Mouse (Mus musculus): ENCODE measurements at regions not wholly inside any gene's neighbourhood (a gene's known extent, or its start where the extent isn't known, plus 50 kb on each side); places are given as distances from the start of the nearest gene placed in this dataset.

DNA sequence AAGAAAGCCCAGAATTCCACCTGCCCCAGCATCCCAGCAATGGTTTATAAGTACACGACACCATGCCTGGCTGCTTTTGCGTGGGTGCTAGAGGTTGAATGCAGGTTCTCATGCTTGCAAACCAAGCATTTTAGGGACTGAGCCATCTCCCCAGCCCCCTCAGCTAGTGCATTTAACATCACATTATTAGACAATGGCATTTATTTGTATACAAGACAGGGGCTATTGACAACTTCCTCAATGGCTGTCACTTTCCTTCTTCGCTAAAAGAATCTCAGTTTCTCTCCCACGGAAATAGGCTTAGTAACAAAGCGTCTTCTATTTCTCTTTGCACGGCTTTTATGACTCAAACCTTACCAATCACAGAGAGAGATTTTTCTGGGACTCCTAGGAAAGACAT is 141.7 kb upstream of the Lrfn2 start:
- no peaks in the 10 kb centered on the region for H3K36me3 ChIP-seq (ENCODE audit: control insufficient read depth, insufficient read depth, low read length, poor library complexity, severe bottlenecking)
- no peak for DNase-seq (ENCODE audit: low read depth, low spot score)
- no peaks in the 10 kb centered on the region for H3K27me3 ChIP-seq (ENCODE audit: control insufficient read depth, insufficient read depth, low read length, poor library complexity, severe bottlenecking)

DNA sequence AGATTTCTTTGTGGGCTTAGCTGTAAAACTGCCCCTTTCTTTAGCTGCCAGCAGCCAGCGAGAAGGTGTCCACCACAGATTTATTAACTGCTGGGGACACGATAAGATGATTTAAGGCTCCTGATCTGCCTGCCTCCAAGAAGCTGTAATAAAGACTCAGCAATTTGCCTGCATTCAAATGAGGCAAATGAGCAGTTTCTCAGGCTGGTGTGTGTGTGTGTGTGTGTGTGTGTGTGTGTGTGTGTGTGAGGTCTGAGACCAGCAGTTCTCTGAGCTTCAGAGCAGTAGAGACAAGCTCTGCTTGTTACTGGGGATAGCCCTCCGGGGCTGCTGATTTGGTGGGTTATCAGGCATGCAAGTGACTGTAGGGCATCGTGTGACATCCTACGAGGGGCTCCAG is 139.2 kb upstream of the Lrfn2 start:
- DNase-seq (ENCODE audit: low read depth, low spot score) = no peak
- no peaks in the 10 kb centered on the region for H3K27me3 ChIP-seq (ENCODE audit: control insufficient read depth, insufficient read depth, low read length, poor library complexity, severe bottlenecking)
- H3K36me3 ChIP-seq (ENCODE audit: control insufficient read depth, insufficient read depth, low read length, poor library complexity, severe bottlenecking) = no peaks in the 10 kb centered on the region

DNA sequence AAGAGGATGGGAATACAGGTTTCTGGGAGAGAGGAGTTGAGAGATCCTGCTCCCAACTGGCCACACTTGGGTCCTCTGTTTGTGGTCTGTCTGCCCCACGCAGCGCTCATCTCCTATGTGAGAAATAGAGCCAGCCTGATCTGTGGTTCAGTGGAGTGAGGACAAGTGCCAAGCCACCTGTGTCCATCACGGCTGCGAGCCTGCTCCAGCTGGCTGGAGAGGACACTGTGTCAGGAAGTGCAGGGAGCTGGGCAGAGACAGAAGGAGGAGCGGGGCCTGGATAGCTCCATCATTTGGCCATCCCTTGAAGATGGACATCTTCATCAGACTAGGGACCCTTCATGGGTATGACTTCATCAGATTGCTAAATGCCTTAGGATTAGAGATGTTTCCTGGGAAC is 136.4 kb upstream of the Lrfn2 start:
- Histone ChIP-seq H3K36me3 (ENCODE audit: control insufficient read depth, insufficient read depth, low read length, poor library complexity, severe bottlenecking) (no peaks in the 10 kb centered on the region), H3K27me3 (ENCODE audit: control insufficient read depth, insufficient read depth, low read length, poor library complexity, severe bottlenecking) (no peaks in the 10 kb centered on the region)
- DNase-seq (ENCODE audit: low read depth, low spot score) = no peak

GRCm38 (mm10) chr17:48798196-48798595 is 134.0 kb upstream of the Lrfn2 start:
- no peaks in the 10 kb centered on the region for H3K27me3 ChIP-seq (ENCODE audit: control insufficient read depth, insufficient read depth, low read length, poor library complexity, severe bottlenecking)
- no peak for DNase-seq (ENCODE audit: low read depth, low spot score)
- no peaks in the 10 kb centered on the region for H3K36me3 ChIP-seq (ENCODE audit: control insufficient read depth, insufficient read depth, low read length, poor library complexity, severe bottlenecking)

GRCm38 (mm10) chr17:48802673-48803072 is 129.5 kb upstream of the Lrfn2 start:
- DNase-seq (ENCODE audit: low read depth, low spot score) = no peak
- Histone ChIP-seq H3K36me3 (ENCODE audit: control insufficient read depth, insufficient read depth, low read length, poor library complexity, severe bottlenecking) (no peaks in the 10 kb centered on the region), H3K27me3 (ENCODE audit: control insufficient read depth, insufficient read depth, low read length, poor library complexity, severe bottlenecking) (no peaks in the 10 kb centered on the region)

DNA sequence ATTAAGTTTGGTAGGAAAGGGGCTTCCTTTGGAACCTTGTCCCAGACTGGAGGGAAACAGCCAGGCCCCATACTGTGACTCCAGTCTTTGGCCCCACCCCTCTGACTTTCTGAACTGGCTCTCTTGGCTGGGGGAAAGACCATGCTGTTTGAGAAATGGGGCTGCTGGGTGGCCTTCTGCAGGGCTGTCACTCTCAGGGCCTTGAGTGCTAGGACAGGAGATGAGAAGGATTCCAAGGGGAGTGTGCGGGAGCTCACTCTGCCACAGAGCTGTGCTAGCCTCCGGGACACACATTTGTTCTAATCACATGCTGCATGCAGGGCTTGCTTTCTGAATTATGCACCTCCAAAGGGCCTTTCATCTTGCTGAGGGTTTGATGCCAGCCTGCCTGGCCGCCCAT is 124.3 kb upstream of the Lrfn2 start:
- no peaks in the 10 kb centered on the region for H3K36me3 ChIP-seq (ENCODE audit: control insufficient read depth, insufficient read depth, low read length, poor library complexity, severe bottlenecking)
- H3K27me3 ChIP-seq (ENCODE audit: control insufficient read depth, insufficient read depth, low read length, poor library complexity, severe bottlenecking) = no peaks in the 10 kb centered on the region
- DNase-seq (ENCODE audit: low read depth, low spot score) = no peak

DNA sequence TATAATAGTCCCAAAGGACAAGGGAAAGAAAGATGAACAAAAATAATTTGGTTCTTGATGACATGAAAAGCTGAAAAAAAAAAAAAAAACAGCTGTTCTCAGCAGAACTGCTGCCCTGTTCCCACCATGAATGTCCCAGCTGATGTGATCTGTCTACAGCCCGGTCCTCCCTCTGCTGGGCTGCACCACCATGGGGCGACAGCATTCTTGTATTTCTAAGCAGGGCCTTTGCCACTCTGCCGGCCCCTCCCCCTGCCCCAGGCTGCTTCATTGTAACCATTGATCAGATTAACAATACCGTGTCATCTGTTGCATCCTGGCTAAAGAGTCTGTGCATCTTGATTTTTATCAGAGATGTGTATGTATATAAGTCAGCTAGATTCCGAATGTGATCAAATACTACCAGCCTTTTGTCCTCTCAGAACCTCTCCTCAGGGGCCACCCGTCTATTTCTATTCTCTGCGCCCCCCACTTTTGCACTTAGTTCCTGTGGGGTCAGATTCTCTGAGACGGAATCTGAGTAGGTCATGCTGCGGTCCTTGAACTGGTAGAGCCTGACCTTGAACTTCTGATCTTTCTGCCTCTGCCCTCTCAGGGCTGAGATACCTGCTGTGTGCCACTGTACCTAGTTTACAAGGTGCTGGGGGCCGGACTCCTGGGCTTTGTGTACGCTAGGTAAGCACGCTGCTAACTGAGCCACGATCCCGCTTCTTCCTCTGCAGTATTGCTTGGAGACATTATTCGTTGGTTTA is 117.2 kb upstream of the Lrfn2 start:
- no peaks in the 10 kb centered on the region for H3K36me3 ChIP-seq (ENCODE audit: control insufficient read depth, insufficient read depth, low read length, poor library complexity, severe bottlenecking)
- H3K27me3 ChIP-seq (ENCODE audit: control insufficient read depth, insufficient read depth, low read length, poor library complexity, severe bottlenecking) = no peaks in the 10 kb centered on the region
- DNase-seq (ENCODE audit: low read depth, low spot score) = no peak

DNA sequence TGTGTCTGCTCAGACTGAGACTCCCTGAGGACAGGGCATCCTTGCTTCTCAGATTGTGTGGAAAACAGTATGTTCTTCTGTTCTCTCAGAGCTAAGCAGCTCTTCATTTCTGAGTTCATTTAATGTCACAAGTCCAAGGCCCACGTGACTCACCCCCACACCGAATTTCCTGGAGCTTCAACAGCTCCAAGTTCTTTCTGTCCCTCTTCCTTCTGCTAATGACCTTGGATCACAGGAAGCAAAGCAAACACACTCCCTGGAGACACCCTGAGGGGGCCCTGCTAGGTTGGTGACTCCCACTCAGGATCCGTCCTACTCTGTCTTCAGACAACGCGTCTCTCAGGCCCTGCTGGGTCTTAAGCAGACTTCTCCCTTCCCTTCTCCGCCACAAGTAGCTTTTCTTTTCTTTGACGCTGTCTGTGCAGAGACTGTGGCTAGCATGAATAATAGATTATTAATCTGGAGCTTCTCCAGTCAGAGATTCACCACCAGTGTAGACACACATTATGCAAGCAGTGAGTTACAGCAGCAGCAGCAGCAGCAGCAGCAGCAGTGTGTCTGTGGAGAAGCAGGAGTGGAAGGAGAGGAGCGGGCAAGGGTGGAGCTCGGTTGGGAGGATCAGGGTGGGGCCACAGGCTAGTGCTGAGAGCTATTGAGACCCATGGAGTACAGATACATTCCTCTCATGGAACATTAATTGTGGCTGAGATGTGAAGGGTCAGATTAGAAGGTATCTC is 115.4 kb upstream of the Lrfn2 start:
- DNase-seq (ENCODE audit: low read depth, low spot score) = no peak
- H3K36me3 ChIP-seq (ENCODE audit: control insufficient read depth, insufficient read depth, low read length, poor library complexity, severe bottlenecking) = no peaks in the 10 kb centered on the region

DNA sequence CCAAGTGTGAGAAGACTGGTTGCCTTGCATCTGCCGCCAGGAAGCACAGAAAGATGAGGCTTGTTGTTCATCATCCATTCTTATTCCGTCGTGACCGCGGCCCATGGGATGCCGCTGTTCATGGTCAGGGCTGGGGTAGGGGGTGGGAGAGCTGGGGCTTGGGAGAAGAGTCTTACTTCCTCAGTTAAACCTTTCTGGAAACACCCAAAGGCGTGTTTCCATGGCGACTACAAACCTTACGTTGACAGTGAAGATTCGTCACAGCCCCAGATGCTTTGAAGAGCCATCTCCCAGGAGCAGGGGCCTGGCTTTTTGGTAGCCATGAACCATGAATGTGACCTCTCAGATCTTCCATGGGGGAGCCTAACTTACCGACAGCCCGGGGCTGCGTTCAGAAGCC is 114.6 kb upstream of the Lrfn2 start:
- no peaks in the 10 kb centered on the region for H3K27me3 ChIP-seq (ENCODE audit: control insufficient read depth, insufficient read depth, low read length, poor library complexity, severe bottlenecking)
- DNase-seq (ENCODE audit: low read depth, low spot score) = no peak

More for the DNA sequence above, 115.4 kb upstream of the Lrfn2 start:
- H3K27me3 ChIP-seq (ENCODE audit: control insufficient read depth, insufficient read depth, low read length, poor library complexity, severe bottlenecking) = no peaks in the 10 kb centered on the region

DNA sequence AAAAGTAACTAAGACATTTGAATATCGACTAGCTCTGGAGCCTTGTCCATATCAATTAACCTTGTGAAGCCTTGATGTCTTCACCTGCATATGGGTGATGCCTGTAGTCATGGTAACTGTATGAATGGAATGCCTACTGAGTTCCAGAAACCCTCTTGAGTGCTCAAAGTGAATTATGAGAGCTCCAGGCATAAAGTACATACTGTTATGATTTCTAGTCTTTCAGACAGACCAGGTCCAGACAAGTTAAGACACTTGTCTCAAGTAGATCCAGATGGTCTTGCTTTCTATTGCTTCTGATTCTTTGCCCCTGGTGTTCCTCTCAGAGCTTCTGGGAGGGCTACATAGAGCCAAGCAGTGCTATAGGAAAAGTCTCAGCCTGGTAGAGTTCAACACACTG is 112.5 kb upstream of the Lrfn2 start:
- no peaks in the 10 kb centered on the region for H3K27me3 ChIP-seq (ENCODE audit: control insufficient read depth, insufficient read depth, low read length, poor library complexity, severe bottlenecking)
- no peaks in the 10 kb centered on the region for H3K36me3 ChIP-seq (ENCODE audit: control insufficient read depth, insufficient read depth, low read length, poor library complexity, severe bottlenecking)
- no peak for DNase-seq (ENCODE audit: low read depth, low spot score)

More for the DNA sequence above, 114.6 kb upstream of the Lrfn2 start:
- H3K36me3 ChIP-seq (ENCODE audit: control insufficient read depth, insufficient read depth, low read length, poor library complexity, severe bottlenecking) = no peaks in the 10 kb centered on the region

GRCm38 (mm10) chr17:48822101-48822876 is 109.9 kb upstream of the Lrfn2 start:
- no peak for DNase-seq (ENCODE audit: low read depth, low spot score)
- Histone ChIP-seq H3K36me3 (ENCODE audit: control insufficient read depth, insufficient read depth, low read length, poor library complexity, severe bottlenecking) (no peaks in the 10 kb centered on the region), H3K27me3 (ENCODE audit: control insufficient read depth, insufficient read depth, low read length, poor library complexity, severe bottlenecking) (no peaks in the 10 kb centered on the region)

DNA sequence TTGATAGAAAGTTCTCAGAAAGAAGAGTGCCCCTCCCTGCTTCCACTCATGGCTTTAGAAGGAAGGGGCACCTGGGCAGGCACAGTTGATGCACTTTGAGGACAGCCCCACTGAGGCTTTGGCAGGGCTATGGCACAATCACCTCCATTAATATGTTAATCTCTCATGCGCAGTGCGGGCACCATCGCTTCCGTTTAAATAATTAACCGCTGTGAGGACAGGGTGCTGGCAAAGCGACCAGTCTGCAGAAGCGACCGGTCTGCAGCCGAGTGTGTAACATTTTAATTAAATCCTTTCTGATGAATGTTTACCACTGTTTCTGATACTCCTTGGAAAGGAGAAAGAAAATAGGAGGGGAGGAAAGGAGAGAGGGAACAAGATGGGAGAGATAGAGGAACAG is 108.3 kb upstream of the Lrfn2 start:
- no peak for DNase-seq (ENCODE audit: low read depth, low spot score)
- H3K27me3 ChIP-seq (ENCODE audit: control insufficient read depth, insufficient read depth, low read length, poor library complexity, severe bottlenecking) = no peaks in the 10 kb centered on the region
- no peaks in the 10 kb centered on the region for H3K36me3 ChIP-seq (ENCODE audit: control insufficient read depth, insufficient read depth, low read length, poor library complexity, severe bottlenecking)

GRCm38 (mm10) chr17:48825212-48825913 is 106.8 kb upstream of the Lrfn2 start:
- H3K27me3 ChIP-seq (ENCODE audit: control insufficient read depth, insufficient read depth, low read length, poor library complexity, severe bottlenecking) = no peaks in the 10 kb centered on the region
- no peak for DNase-seq (ENCODE audit: low read depth, low spot score)
- no peaks in the 10 kb centered on the region for H3K36me3 ChIP-seq (ENCODE audit: control insufficient read depth, insufficient read depth, low read length, poor library complexity, severe bottlenecking)

DNA sequence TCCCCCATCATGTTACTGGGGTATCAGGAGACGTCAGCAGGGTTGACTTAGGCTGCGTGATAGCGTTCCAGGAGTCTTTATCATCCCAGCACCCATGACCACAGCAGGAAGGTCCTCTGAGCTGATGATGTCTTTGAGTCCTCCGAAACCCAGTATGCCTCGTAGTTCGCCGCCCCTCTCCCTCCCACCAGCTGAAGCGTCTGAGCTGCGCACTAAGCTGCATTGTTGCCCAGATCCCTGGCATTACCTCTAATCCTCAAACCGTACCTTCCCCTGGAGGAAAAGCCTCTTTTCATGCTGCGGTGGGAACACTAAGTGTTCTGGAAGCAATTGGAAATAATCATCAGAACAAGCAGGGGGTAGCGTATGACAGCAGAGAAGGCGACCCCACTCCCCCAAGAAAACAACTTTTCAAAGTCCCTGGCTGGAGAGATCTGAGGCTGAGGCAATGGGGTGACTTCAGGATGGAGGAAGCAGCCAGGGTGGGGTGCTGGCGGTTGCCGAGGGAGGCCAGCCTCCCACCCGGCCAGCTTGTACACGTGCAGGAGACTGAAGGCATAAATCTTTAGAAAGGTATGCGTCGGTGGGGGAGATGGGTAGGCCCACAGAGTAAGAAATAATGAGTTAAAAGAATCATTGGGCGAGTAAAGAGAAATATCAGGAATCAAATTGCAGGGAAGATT is 93.7 kb upstream of the Lrfn2 start:
- no peaks in the 10 kb centered on the region for H3K36me3 ChIP-seq (ENCODE audit: control insufficient read depth, insufficient read depth, low read length, poor library complexity, severe bottlenecking)
- no peaks in the 10 kb centered on the region for H3K27me3 ChIP-seq (ENCODE audit: control insufficient read depth, insufficient read depth, low read length, poor library complexity, severe bottlenecking)
- DNase-seq (ENCODE audit: low read depth, low spot score) = no peak
